Mouse (Mus musculus) embryonic facial prominence, embryonic 11.5 days (tissue): ENCODE measurements around the gene Alkbh4. TPM values are rescaled to one million over a fixed set of nuclear protein-coding genes. Genes with fewer than 3 reads are reported as not detected.

Experiments used
- ATAC-seq: fragments of 200-750 bp; cut with Nextera tagmentation; replicated peaks from 2 replicates; pipeline ENCODE4 v1.8.0; 2017; ENCODE audit warnings: low read depth; ENCODE audit not compliant: insufficient number of reproducible peaks, low FRiP score, low TSS enrichment
- DNase-seq: peaks from one replicate; pipeline ENCODE4 v3.0.0-alpha.2; 2015; ENCODE audit warnings: low spot score
- H3K27ac ChIP-seq: fragments of 300-500 bp; sonication (generic); replicated peaks from 2 replicates; pipeline ENCODE4 v1.5.1; 2014; ENCODE audit warnings: mild to moderate bottlenecking, low read depth, low read length, control low read depth
- H3K27me3 ChIP-seq: fragments of 300-500 bp; sonication (generic); 2 replicates; pipeline ENCODE4 v1.6.1; 2014; ENCODE audit warnings: mild to moderate bottlenecking, low read length, moderate library complexity, mixed read lengths; ENCODE audit not compliant: control insufficient read depth, insufficient read depth
- H3K36me3 ChIP-seq: fragments of 300-500 bp; sonication (generic); replicated peaks from 2 replicates; pipeline ENCODE4 v1.6.1; 2014; ENCODE audit warnings: low read depth, mild to moderate bottlenecking, low read length, moderate library complexity, mixed read lengths; ENCODE audit not compliant: control insufficient read depth, insufficient read depth
- H3K4me1 ChIP-seq: fragments of 300-500 bp; sonication (generic); 2 replicates; pipeline ENCODE4 v1.6.1; 2014; ENCODE audit warnings: low read length, mixed read lengths; ENCODE audit not compliant: control insufficient read depth, insufficient read depth
- H3K4me2 ChIP-seq: fragments of 300-500 bp; sonication (generic); 2 replicates; pipeline ENCODE4 v1.6.1; 2014; ENCODE audit warnings: low read depth, mild to moderate bottlenecking, control low read depth, low read length, moderate library complexity
- H3K4me3 ChIP-seq: fragments of 300-500 bp; sonication (generic); 2 replicates; pipeline ENCODE4 v1.5.1; 2014; ENCODE audit warnings: low read depth, low read length, control low read depth
- H3K9ac ChIP-seq: fragments of 300-500 bp; sonication (generic); replicated peaks from 2 replicates; pipeline ENCODE4 v1.6.1; 2014; ENCODE audit warnings: mild to moderate bottlenecking, control low read depth, low read length
- H3K9me3 ChIP-seq: fragments of 300-500 bp; sonication (generic); replicated peaks from 2 replicates; pipeline ENCODE4 v1.6.1; 2016; ENCODE audit warnings: mild to moderate bottlenecking, low read length, inconsistent platforms, mixed read lengths; ENCODE audit not compliant: control insufficient read depth
- WGBS: fragments of 180-500 bp; shearing (Covaris S2); extraction: QIAGEN DNeasy Blood & Tissue Kit; methylation state at CpG from one replicate; pipeline ENCODE4 v1.1.7; 2014; 5-methylcytosine and 5-hydroxymethylcytosine counted together
- polyA plus RNA-seq: library from polyadenylated mRNA; unstranded; fragments of >200 nt; fragmentation: Nextera tagmentation; extraction: Ambion mirVana; gene quantifications from 2 replicates; pipeline ENCODE4 v1.2.1, GENCODE M21; 2014

The Alkbh4 gene
- 17.2 and 17.7 TPM in 2 replicates for polyA plus RNA-seq

DNA sequence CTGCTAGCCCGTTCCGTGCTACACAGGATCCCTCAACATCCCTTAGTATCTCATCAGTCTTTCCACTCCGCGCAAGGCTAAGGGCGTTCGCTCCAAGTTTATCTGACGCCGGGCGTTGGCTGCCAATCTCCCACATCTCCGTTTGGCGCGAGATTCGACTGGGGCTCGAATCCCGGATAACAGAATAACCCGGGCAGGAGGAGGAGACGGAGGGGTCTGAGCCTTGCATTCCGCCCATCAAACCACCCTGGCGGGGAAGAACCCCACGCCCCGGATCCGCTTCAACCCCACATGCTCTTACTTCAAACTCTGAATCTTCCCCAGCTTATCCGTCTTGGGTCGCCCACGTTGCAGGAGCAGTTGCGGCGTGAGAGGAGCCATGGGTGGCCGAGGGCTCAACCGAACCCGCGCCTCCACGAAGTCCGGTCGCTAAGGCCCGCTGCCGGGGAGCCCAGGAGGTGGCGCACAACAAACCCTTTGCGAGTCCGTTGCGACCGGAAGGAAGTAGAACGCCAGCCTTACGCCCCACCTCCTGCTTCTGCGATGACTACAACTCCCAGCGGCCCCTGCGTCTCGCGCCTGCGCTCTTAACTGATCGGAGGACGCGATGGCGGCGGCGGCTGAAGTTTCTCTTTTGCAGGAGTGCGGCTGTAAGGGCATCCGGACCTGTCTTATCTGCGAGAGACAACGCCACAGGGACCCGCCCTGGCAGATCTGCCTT is at the start of gene Alkbh4, which contains the start of gene Lrwd1:
Alkbh4 (plus strand) TSS at position 576 of the 721 bp plus-strand sequence.
Lrwd1 (minus strand) TSS at position 504 of the 721 bp plus-strand sequence.
- peaks cover 8% of the 10 kb centered on the region for H3K36me3 ChIP-seq
- under 1% methylated on average over 60 of the region's 60 CpGs for WGBS
- H3K4me1 ChIP-seq, result no peaks in the 10 kb centered on the region; the same call in 1 of the 2 replicates
- H3K27ac ChIP-seq, result no peak within 1 kb of the TSS
- peak within 1 kb of the TSS; percentile 77 for H3K4me3 ChIP-seq
- no peaks in the 10 kb centered on the region for H3K9me3 ChIP-seq
- H3K4me2 ChIP-seq, result peak within 1 kb of the TSS; percentile 61
- peak within 1 kb of the TSS; percentile 70 for H3K9ac ChIP-seq
- peak; percentile 98 for DNase-seq
- H3K27me3 ChIP-seq, result no peaks in the 10 kb centered on the region
- ATAC-seq, result peak; percentile 83

DNA sequence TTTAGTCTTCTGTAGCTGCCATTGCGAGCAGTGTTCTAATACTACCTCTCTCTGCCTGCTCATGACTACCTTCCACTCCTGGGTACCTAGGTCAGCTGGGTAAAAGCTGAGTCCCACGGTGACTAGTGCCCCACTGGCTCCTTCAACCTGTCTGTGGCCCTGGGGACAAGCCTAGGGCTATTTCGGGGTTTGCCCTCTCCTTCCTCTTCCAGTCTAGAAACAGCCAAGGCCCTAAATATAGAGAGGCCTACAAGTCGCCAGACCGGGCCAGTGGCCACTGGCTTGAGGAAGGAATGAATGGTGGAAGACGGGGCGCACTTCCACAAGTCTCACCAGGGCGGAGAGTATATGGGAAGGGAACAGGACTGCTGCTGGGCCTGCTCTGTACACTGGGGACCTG is 49.7 kb upstream of the Alkbh4 start:
- Histone ChIP-seq H3K27ac (no peak overlapping the region), H3K27me3 (peaks cover 13% of the 10 kb centered on the region), H3K4me3 (no peak overlapping the region), H3K4me2 (no peak overlapping the region), H3K4me1 (no peaks in the 10 kb centered on the region; the same call in 1 of the 2 replicates), H3K9ac (no peak overlapping the region), H3K9me3 (no peaks in the 10 kb centered on the region), H3K36me3 (no peaks in the 10 kb centered on the region)
- ATAC-seq, result no peak
- DNase-seq, result no peak
- 90% methylated on average over 8 of the region's 8 CpGs for WGBS

DNA sequence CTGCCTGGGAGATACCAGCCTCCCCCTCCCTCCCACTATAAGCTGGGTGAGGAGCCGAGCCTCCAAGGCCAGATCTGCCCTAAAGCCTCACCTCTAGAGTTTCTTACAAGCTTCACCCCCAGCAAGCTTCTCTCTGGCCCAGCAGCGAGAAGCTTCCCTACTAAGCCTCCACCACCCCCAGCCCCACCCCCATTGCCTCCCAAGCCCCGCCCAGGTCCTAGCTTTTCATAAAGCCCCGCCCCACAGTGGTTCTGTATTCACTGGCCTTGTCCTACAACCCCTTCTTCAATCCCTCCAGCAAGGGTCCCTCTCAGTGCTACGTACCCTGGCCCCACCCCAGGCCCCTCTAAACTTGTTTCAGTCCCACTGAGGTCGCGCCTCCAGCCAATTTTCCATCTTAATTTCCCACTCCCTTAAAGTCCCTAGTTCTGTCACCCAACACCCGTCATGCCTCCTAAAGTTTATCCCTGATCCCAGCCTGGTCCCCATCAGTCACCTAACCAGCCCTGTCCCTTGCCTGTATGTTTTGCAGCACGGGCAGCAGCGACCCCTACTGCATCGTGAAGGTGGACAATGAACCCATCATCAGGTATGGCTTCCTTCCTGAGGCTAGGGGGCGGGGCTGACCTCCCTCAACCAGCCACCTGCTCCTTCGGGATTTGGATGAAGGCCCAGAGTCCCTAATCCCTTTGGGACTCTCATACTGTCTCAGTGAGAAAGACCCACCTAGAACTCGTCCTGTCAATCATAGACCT is 46.9 kb upstream of the Alkbh4 start:
- Histone ChIP-seq H3K4me3 (no peak overlapping the region), H3K27ac (no peak overlapping the region), H3K9me3 (no peaks in the 10 kb centered on the region), H3K4me2 (no peak overlapping the region), H3K36me3 (no peaks in the 10 kb centered on the region), H3K9ac (no peak overlapping the region), H3K27me3 (peaks cover 12% of the 10 kb centered on the region), H3K4me1 (no peaks in the 10 kb centered on the region; the same call in 1 of the 2 replicates)
- DNase-seq (no peak), ATAC-seq (no peak)
- WGBS, result 14% methylated on average over 14 of the region's 14 CpGs

DNA sequence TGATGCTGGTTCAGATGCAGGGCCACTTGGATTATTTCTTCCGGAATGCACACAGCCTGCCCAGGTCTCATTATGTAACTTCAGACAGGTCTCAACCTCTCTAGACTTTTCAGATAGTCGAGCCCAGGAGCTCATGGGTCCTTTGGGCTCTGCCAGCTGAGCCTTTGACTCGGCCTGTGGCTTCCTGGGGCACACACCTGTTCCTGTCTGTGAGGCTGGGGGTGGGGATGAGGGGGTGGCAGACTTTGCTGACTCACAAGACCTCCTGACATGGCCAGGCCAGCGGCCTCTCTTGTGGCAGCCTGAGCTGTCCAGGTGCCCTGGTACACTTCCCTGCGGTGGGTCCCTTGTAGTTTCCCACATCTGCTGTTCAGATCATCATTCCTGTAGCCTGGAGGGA is 44.0 kb upstream of the Alkbh4 start:
- WGBS, result 65% methylated on average over 5 of the region's 5 CpGs
- Histone ChIP-seq H3K4me3 (no peak overlapping the region), H3K27me3 (no peaks in the 10 kb centered on the region), H3K9me3 (no peaks in the 10 kb centered on the region), H3K4me2 (no peak overlapping the region), H3K4me1 (no peaks in the 10 kb centered on the region), H3K27ac (no peak overlapping the region), H3K36me3 (no peaks in the 10 kb centered on the region), H3K9ac (no peak overlapping the region)
- ATAC-seq (no peak), DNase-seq (no peak)

GRCm38 (mm10) chr5:136094249-136095010 is 41.5 kb upstream of the Alkbh4 start:
- H3K9me3 ChIP-seq, result no peaks in the 10 kb centered on the region
- DNase-seq (no peak), ATAC-seq (no peak)
- H3K4me3 ChIP-seq, result no peak overlapping the region
- no peaks in the 10 kb centered on the region for H3K27me3 ChIP-seq
- H3K4me2 ChIP-seq, result no peak overlapping the region
- WGBS, result 54% methylated on average over 8 of the region's 8 CpGs
- H3K36me3 ChIP-seq, result no peaks in the 10 kb centered on the region
- no peak overlapping the region for H3K9ac ChIP-seq
- no peaks in the 10 kb centered on the region for H3K4me1 ChIP-seq
- H3K27ac ChIP-seq, result no peak overlapping the region

DNA sequence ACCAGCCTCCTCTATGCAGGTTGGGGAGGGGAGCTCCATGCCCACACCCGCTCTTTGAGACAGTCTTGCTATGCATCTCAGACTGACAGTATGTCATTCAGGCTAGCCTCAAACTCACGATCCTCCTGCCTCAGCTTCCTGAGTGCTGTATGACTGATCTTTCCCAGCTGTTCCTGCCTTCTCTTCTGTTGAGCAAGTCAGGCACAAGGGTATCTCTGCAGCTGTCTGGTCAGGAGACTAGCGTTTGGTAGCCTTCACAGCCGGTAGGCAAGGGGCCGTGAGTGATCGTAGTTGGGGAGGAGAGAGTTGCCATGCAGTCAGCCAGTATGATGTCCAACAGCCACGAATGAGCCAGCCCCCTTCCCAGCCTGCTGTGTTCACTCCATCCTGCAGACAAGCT is 40.9 kb upstream of the Alkbh4 start:
- no peaks in the 10 kb centered on the region for H3K36me3 ChIP-seq
- H3K4me2 ChIP-seq, result no peak overlapping the region
- H3K4me3 ChIP-seq, result no peak overlapping the region
- ATAC-seq (no peak), DNase-seq (no peak)
- no peaks in the 10 kb centered on the region for H3K4me1 ChIP-seq
- no peaks in the 10 kb centered on the region for H3K27me3 ChIP-seq
- no peak overlapping the region for H3K9ac ChIP-seq
- no peak overlapping the region for H3K27ac ChIP-seq
- 72% methylated on average over 7 of the region's 7 CpGs for WGBS
- H3K9me3 ChIP-seq, result no peaks in the 10 kb centered on the region

GRCm38 (mm10) chr5:136098536-136098935 is 37.4 kb upstream of the Alkbh4 start:
- Histone ChIP-seq H3K36me3 (no peaks in the 10 kb centered on the region), H3K9me3 (no peaks in the 10 kb centered on the region), H3K27me3 (peaks cover 7% of the 10 kb centered on the region), H3K27ac (no peak overlapping the region), H3K4me1 (peaks cover 4% of the 10 kb centered on the region), H3K4me2 (no peak overlapping the region), H3K4me3 (no peak overlapping the region), H3K9ac (no peak overlapping the region)
- DNase-seq (no peak), ATAC-seq (no peak)
- WGBS, result 83% methylated on average over 10 of the region's 10 CpGs
